Mouse (Mus musculus) neural tube, embryonic 14.5 days (tissue): ENCODE results near the gene Orc1. TPM values are rescaled to one million over a fixed set of nuclear protein-coding genes. Genes with fewer than 3 reads are reported as not detected.

Experiments used
- ATAC-seq: fragments of 200-750 bp; cut with Nextera tagmentation; 2 replicates; pipeline ENCODE4 v1.8.0; 2017; ENCODE audit warnings: low read depth, mild to moderate bottlenecking, moderate TSS enrichment, moderate library complexity
- H3K27ac ChIP-seq: fragments of 300-500 bp; sonication (generic); 2 replicates; pipeline ENCODE4 v1.5.1; 2014; ENCODE audit warnings: low read depth, mild to moderate bottlenecking, control low read depth, low read length, moderate library complexity, mixed read lengths
- H3K27me3 ChIP-seq: fragments of 300-500 bp; sonication (generic); 2 replicates; pipeline ENCODE4 v1.6.1; 2014; ENCODE audit warnings: low read length; ENCODE audit not compliant: control insufficient read depth, insufficient read depth
- H3K36me3 ChIP-seq: fragments of 300-500 bp; sonication (generic); 2 replicates; pipeline ENCODE4 v1.6.1; 2014; ENCODE audit warnings: low read length, mixed read lengths; ENCODE audit not compliant: control insufficient read depth, insufficient read depth
- H3K4me1 ChIP-seq: fragments of 300-500 bp; sonication (generic); 2 replicates; pipeline ENCODE4 v1.6.1; 2014; ENCODE audit warnings: low read length; ENCODE audit not compliant: control insufficient read depth, insufficient read depth
- H3K4me2 ChIP-seq: fragments of 300-500 bp; sonication (generic); 2 replicates; pipeline ENCODE4 v1.6.1; 2014; ENCODE audit warnings: mild to moderate bottlenecking, low read depth, low read length, control low read depth
- H3K4me3 ChIP-seq: fragments of 300-500 bp; sonication (generic); 2 replicates; pipeline ENCODE4 v1.5.1; 2014; ENCODE audit warnings: low read depth, low read length, control low read depth, mixed read lengths
- H3K9ac ChIP-seq: fragments of 300-500 bp; sonication (generic); replicated peaks from 2 replicates; pipeline ENCODE4 v1.6.1; 2014; ENCODE audit warnings: low read depth, mild to moderate bottlenecking, control low read depth, low read length, mixed read lengths
- H3K9me3 ChIP-seq: fragments of 300-500 bp; sonication (generic); 2 replicates; pipeline ENCODE4 v1.6.1; 2016; ENCODE audit warnings: low read length; ENCODE audit not compliant: control insufficient read depth
- WGBS: fragments of 180-500 bp; shearing (Covaris S2); extraction: QIAGEN DNeasy Blood & Tissue Kit; methylation state at CpG from one replicate; pipeline ENCODE4 v1.1.7; 2014; 5-methylcytosine and 5-hydroxymethylcytosine counted together
- polyA plus RNA-seq: library from polyadenylated mRNA; unstranded; fragments of >200 nt; fragmentation: Nextera tagmentation; extraction: Ambion mirVana; gene quantifications from 2 replicates; pipeline ENCODE4 v1.2.1, GENCODE M21; 2014

The Orc1 gene
- 2.0 and 2.1 TPM in 2 replicates for polyA plus RNA-seq

DNA sequence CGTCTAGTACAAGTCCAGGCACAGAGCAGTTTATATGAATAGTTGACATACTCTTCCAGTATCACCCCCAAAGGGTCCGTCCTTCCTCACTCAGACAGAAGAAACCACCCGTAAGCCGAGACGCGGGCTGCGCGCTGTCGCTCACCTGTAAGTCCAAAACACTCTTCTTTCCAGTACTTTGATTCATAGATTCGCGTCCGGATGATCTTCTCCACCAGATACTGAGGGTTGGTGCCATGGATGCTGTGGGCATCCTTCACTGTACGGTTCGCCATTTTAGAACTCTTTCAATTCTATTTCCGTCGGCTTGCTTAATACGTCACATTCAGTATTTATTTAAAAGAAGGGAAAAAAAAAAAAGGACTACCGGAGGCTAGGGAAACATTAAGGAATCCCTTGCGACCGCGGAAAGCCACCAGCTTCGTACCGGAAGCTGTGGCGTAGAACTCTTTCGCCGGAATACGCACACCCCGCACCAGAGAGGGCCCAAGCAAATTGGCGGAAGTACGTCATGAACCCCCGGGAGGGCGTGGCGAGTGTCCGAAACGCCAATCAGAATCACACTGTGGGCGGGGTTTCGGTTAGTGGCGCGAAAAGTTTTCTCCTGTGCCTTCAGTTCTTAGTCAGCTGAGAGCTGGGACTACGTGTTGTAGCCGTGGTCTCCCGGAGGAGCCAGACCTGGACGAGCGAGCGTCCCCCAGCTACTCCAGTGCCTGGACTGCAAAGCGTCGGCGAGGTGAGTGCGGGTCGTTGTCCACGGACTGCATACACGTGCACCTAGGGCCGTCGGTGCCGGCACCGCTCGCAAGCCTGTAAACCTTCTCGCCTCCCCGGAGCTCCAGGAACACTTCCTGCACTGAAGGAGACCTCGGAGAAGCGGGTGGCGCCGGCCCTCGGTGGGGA, at the start of gene Orc1, which contains the start of gene Prpf38a:
TSS of gene Orc1 (plus strand) at position 584 of the 903 bp plus-strand sequence.
TSS of gene Prpf38a (minus strand) at position 497 of the 903 bp plus-strand sequence.
- Histone ChIP-seq H3K4me2 (peak within 1 kb of the TSS; percentile 91), H3K9me3 (no peaks in the 10 kb centered on the region), H3K9ac (peak within 1 kb of the TSS; percentile 63), H3K4me1 (peaks cover 15% of the 10 kb centered on the region; the same call in 1 of the 2 replicates), H3K27me3 (no peaks in the 10 kb centered on the region), H3K4me3 (peak within 1 kb of the TSS; percentile 83), H3K36me3 (peaks cover 20% of the 10 kb centered on the region), H3K27ac (peak within 1 kb of the TSS; percentile 70)
- under 1% methylated on average over 64 of the region's 64 CpGs for WGBS
- ATAC-seq: peak; percentile 99

DNA sequence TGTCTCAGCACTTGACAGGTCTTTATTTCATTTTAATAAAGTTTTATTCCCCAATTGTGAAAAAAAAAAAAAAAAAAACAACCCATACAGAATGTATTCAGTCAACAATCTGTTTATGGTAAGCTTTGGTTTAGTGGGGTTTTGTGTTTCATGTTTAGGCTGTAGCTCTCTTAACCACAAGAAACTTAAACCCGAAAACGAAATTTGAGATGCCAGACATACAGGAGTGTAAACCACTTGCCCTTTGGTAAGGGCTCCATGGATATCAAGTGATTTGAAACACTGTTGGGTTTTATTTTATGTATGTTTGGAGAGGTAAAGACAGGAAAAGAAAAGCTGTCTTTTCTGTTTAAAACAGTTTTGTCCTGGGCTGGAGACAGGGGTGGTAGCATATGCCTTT, 39.5 kb upstream of the Orc1 start:
- 93% methylated on average over 2 of the region's 2 CpGs for WGBS

DNA sequence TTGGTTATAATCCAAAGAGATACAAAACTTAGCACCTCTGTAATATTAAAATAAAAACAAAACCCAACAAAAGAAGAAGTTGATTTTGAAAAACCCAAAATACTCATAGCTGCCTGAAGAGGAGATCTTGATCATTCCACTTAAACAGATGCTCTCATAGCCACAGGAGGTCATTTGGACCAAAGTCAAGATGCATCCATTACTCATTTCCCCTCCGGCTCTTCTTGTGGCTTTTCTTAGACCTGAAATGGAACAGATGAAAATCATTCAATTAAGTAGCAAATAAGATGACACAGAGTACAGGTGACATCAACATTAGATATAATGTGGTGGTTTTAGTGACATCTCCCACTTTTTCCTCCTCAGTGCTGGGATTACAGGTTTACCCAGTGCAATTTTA, 14.2 kb upstream of the Orc1 start:
- H3K36me3 ChIP-seq: peaks cover 75% of the 10 kb centered on the region
- no peak overlapping the region for H3K9ac ChIP-seq
- H3K4me1 ChIP-seq: no peaks in the 10 kb centered on the region
- H3K4me3 ChIP-seq: no peak overlapping the region
- ATAC-seq: no peak
- no peaks in the 10 kb centered on the region for H3K9me3 ChIP-seq
- no peaks in the 10 kb centered on the region for H3K27me3 ChIP-seq
- H3K4me2 ChIP-seq: no peak overlapping the region
- H3K27ac ChIP-seq: no peak overlapping the region
- WGBS: 75% methylated on average over 1 of the region's 1 CpGs

More for the DNA sequence above, 39.5 kb upstream of the Orc1 start:
- Histone ChIP-seq H3K9me3 (no peaks in the 10 kb centered on the region), H3K27me3 (no peaks in the 10 kb centered on the region), H3K4me1 (no peaks in the 10 kb centered on the region), H3K4me3 (no peak overlapping the region), H3K27ac (no peak overlapping the region), H3K9ac (no peak overlapping the region), H3K36me3 (peaks cover 8% of the 10 kb centered on the region), H3K4me2 (no peak overlapping the region)
- ATAC-seq: no peak

DNA sequence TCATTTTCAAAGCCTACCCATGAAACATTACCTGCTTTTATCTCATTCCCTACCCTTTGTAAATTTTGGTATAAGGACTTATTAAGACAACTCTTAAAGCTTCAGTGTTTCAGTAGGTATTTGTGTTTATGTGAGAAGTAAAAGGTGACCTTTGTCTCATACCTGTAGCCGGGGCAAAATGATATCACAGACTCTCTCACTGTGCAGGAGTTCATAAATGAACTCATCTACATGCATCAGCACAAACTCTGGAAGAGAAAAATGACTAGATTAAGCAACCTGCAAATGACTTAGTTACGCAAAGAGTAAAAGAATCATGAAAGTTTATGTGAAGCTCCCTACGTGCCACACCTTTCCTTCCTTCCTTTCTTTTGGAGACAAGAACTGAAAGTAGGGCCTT, 6.6 kb upstream of the Orc1 start:
- H3K36me3 ChIP-seq: peaks cover 63% of the 10 kb centered on the region
- H3K9me3 ChIP-seq: no peaks in the 10 kb centered on the region
- ATAC-seq: no peak
- peaks cover 5% of the 10 kb centered on the region; the same call in 1 of the 2 replicates for H3K4me1 ChIP-seq
- no peaks in the 10 kb centered on the region for H3K27me3 ChIP-seq
- no peak overlapping the region for H3K4me2 ChIP-seq
- H3K27ac ChIP-seq: no peak overlapping the region
- no peak overlapping the region for H3K4me3 ChIP-seq
- H3K9ac ChIP-seq: no peak overlapping the region
- 98% methylated on average over 3 of the region's 3 CpGs for WGBS

GRCm38 (mm10) chr4:108579743-108580411, 654 bp downstream of the Orc1 start:
- H3K4me2 ChIP-seq: peak overlapping the region; percentile 91
- peaks cover 15% of the 10 kb centered on the region; the same call in 1 of the 2 replicates for H3K4me1 ChIP-seq
- ATAC-seq: no peak
- H3K4me3 ChIP-seq: peak overlapping the region; percentile 83
- 0 out of 2 replicates have a peak overlapping the region, but pooled peaks have one; percentile 21 for H3K9ac ChIP-seq
- no peaks in the 10 kb centered on the region for H3K27me3 ChIP-seq
- H3K36me3 ChIP-seq: peaks cover 16% of the 10 kb centered on the region; the same call in 1 of the 2 replicates
- 3% methylated on average over 16 of the region's 16 CpGs for WGBS
- H3K27ac ChIP-seq: no peak overlapping the region
- H3K9me3 ChIP-seq: no peaks in the 10 kb centered on the region

GRCm38 (mm10) chr4:108593376-108593775, 14.2 kb downstream of the Orc1 start:
- H3K27ac ChIP-seq: no peak overlapping the region
- no peaks in the 10 kb centered on the region for H3K4me1 ChIP-seq
- H3K36me3 ChIP-seq: no peaks in the 10 kb centered on the region
- WGBS: 91% methylated on average over 2 of the region's 2 CpGs
- H3K27me3 ChIP-seq: no peaks in the 10 kb centered on the region
- no peak for ATAC-seq
- H3K4me2 ChIP-seq: no peak overlapping the region
- no peaks in the 10 kb centered on the region for H3K9me3 ChIP-seq
- H3K9ac ChIP-seq: no peak overlapping the region
- no peak overlapping the region for H3K4me3 ChIP-seq

DNA sequence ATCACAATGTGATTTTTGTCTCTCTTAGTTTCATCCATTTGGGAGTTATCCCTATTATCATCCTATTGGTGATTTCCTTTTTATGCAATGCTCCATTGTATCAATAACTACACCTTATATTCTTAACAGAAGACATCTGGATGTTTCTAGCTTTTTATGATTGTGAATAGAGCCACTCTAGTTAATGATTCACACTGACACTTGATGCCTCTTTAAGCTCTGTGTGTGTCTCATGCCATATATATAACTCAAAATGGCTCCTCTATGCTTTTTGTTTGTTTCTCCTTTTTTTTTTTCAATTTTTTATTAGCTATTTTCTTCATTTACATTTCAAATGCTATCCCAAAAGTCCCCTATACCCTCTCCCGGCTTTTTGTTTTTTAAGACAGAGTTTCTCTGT, 16.6 kb downstream of the Orc1 start:
- Histone ChIP-seq H3K27ac (no peak overlapping the region), H3K9ac (no peak overlapping the region), H3K27me3 (no peaks in the 10 kb centered on the region), H3K4me1 (no peaks in the 10 kb centered on the region), H3K4me2 (no peak overlapping the region), H3K9me3 (no peaks in the 10 kb centered on the region), H3K4me3 (no peak overlapping the region), H3K36me3 (no peaks in the 10 kb centered on the region)
- 87% methylated on average over 1 of the region's 1 CpGs for WGBS
- no peak for ATAC-seq

GRCm38 (mm10) chr4:108598306-108598705, 19.1 kb downstream of the Orc1 start:
- Histone ChIP-seq H3K36me3 (no peaks in the 10 kb centered on the region), H3K27ac (no peak overlapping the region), H3K27me3 (no peaks in the 10 kb centered on the region), H3K4me1 (no peaks in the 10 kb centered on the region), H3K9me3 (no peaks in the 10 kb centered on the region), H3K9ac (no peak overlapping the region), H3K4me2 (no peak overlapping the region), H3K4me3 (no peak overlapping the region)
- 92% methylated on average over 4 of the region's 4 CpGs for WGBS
- ATAC-seq: no peak

GRCm38 (mm10) chr4:108601870-108602269, 22.6 kb downstream of the Orc1 start:
- no peak overlapping the region for H3K9ac ChIP-seq
- H3K4me3 ChIP-seq: no peak overlapping the region
- WGBS: 92% methylated on average over 7 of the region's 7 CpGs
- no peaks in the 10 kb centered on the region for H3K4me1 ChIP-seq
- no peaks in the 10 kb centered on the region for H3K9me3 ChIP-seq
- H3K27ac ChIP-seq: no peak overlapping the region
- peaks cover 3% of the 10 kb centered on the region; the same call in 1 of the 2 replicates for H3K36me3 ChIP-seq
- ATAC-seq: no peak
- H3K27me3 ChIP-seq: no peaks in the 10 kb centered on the region
- H3K4me2 ChIP-seq: no peak overlapping the region
